Mouse (Mus musculus) layer of hippocampus, postnatal 25 days (tissue): ENCODE results near the gene Pde4b. TPM values are rescaled to one million over a fixed set of nuclear protein-coding genes. Genes with fewer than 3 reads are reported as not detected.
A peak's percentile ranks its signal among the peaks of the same experiment; 100 is the strongest.

ENCODE experiments used
- DNase-seq, 2 experiments: peaks; one replicate each; pipeline ENCODE4 v3.0.0; 2022; ENCODE audit warnings: mixed read lengths in 2 of 2, low spot score in 1 of 2; ENCODE audit errors: extremely low spot score in 1 of 2
- total RNA-seq, 2 experiments: library from RNA; stranded (reverse); gene quantifications; 2 replicates each; pipeline ENCODE4 v1.2.3; 2021

Gene Pde4b
- total RNA-seq, 2 experiments from 2014 or later, result 65.7 TPM

DNA sequence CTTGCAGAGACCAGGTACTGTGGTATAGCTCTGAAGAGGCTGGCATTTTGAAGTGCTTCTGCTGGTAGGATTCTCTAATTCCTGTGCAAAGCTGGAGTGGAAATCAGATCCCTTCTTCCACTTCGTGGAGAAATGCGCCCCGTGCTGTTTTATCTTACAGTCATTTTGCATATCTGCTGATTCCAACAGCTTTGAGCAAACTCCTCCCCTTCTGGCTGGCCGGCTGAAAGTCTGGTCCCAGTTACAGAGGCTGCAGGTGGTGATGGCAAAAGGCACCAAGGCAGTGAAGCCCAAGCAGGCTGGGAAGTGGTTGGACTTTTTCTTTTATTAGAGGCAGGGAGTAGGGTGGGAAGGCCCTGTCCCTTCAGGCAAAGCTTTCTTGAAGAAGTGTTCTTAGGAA is 481.2 kb downstream of the Pde4b start:
- no peak for DNase-seq

DNA sequence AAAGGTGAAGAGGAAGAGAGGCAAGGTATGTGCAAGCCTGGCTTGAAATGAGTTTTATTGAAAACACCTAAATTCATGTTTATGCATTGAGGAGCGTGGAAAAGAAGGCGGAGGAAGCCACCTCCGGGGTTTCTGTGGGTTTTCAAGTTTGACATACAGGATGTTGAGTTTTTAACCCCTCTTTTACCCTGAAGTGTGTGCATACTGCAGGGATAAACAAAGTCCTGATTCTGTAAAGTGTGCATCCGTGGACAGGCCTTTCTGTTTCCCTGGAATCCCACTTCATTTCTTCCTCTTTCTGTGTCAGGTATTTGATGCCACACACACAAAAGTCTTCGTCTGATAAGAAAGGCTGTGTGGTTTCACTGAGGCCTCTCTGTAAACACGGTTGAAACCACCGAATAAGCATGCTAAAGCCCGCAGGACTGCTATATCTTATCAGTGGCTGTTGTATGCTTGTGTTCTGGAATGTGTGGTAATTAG is 481.8 kb downstream of the Pde4b start:
- DNase-seq, result no peak

DNA sequence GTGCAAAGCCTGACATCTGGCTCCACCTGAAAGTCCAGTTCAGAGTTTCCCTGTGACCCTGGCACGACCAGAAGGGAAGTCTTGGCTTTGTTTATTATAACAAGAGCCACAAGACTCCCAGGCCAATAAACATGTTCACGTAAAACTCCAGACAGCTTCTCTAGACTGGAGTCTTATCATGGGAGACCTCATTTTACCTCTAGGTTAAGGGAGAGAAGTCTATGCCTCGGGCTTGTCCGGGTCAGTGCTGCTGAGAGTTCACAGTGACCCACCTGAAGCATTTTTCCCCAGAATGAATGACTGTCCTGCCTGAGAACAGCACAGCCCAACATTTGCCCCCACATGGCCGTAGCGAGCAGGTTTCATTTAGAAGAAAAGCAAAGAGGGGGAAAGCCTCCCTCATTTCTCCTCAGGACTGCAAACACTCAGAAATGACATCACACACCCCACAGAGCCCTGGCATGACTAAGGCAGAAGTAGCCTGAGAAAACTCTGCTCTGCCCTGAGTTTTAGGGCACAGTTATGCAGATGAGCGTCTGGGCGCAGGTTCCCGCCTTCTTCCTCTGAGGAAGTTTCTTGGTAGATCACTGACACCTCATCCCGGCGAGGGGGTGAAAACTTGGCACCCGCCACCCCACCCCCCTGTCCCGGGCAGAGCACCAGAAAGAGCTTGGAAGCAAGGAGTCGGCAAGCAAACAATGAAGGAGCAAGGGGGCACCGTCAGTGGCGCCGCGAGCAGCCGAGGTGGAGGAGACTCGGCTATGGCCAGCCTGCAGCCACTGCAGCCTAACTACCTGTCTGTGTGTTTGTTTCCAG is 482.8 kb downstream of the Pde4b start:
- no peak for DNase-seq

DNA sequence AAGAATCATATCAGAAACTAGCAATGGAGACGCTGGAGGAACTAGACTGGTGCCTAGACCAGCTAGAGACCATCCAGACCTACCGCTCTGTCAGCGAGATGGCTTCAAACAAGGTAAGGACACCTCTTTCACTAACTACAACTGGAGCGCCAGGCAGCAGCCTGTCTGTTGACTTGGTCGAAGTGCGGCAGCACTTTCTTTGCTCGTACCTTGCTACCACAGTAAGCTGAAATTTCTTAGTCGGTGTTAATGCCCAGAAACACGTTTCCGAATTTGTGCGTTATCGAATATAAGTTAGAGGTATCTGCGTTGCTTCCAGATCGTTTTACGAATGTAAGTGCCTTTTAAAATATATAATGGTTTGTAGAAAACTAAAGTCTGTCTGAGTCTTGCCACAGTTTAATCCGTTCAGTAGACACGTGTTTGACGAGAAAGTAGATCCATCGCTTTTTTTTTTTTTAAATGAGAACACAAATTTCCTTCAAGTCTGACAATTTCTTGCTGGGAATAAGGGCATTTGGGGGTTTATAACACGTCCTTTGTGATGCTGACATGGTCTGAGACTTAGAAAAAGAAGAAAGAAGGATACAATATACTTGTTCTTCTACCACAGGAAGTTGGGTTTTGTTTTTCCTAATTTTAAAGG is 483.5 kb downstream of the Pde4b start:
- no peak for DNase-seq

DNA sequence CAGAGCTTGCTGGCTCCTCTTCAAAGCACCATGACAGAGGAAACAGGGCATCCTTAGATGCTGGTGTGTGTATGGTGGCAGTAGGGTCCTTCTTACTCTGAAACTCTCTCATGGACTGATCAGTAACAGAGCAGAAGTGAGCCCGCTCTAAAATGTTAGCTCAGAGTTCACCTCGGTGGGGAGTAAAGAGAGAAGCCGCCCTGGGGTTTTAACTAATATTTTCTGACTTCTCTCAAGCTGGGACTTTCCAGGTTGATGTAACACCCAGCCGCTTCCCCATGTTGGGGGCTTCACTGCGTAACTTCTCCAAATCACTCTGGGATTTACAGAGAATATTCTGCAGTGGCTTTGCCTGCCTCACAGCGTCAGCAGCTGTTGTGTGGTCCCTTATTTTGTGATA is 484.7 kb downstream of the Pde4b start:
- no peak for DNase-seq

DNA sequence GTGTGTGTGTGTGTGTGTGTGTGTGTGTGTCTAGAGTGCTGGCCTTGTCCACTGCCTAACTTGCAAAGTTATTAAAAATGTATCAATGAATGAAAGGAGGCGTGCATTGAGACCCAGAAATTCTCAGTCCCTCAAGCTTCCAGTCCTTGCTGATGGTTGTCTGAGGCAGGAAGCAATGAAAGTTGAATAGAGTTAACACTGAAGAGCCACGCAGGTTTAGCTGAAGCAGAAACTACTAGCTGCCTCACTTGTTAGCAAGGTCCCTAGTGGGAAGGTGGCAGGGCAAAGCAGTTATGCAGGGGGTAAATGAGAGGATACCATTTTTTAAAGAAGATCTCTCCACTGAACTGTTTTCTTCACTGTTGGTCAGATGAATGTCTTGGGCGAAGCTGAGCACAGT is 485.2 kb downstream of the Pde4b start:
- DNase-seq, result no peak

DNA sequence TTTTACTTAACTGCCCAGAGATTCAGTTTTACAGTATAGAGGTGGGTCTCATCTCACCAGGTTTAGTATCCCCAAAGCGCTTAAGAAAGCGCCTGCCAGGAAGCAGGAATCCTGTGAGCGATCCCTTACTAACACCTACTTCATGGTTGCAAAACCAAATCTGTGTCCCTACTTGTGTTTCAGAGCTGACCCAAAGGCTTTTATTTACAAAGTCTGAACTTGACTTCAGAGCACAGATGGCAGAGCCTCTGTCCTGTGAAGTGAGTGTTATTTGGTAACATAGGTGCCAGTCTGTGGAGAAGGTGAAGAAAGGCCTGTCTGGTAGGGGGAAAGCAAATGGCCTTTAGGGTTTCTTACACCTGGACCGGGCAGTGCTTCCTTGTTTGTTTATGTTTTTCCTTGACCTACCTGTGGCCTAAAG is 486.0 kb downstream of the Pde4b start:
- DNase-seq, result no peak

DNA sequence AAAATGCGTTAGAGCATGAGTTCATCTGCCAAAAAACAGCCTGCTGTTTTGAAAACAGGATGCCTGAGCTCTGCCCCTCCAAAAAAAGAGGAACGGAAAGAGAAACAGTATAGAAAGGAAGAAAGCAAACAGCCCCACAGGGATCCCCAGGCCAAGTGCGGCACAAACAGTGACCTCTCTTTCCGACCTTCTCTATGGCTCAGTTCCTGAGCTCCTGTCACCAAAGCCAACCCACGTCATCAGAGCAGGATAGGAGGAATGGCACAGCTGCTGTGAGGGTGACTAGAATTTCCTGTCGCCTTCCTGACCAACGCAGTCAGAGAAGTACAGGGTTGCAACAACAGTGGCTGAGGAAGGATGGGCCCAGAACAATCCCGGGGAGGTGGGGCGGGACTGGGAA is 486.9 kb downstream of the Pde4b start:
- no peak for DNase-seq

DNA sequence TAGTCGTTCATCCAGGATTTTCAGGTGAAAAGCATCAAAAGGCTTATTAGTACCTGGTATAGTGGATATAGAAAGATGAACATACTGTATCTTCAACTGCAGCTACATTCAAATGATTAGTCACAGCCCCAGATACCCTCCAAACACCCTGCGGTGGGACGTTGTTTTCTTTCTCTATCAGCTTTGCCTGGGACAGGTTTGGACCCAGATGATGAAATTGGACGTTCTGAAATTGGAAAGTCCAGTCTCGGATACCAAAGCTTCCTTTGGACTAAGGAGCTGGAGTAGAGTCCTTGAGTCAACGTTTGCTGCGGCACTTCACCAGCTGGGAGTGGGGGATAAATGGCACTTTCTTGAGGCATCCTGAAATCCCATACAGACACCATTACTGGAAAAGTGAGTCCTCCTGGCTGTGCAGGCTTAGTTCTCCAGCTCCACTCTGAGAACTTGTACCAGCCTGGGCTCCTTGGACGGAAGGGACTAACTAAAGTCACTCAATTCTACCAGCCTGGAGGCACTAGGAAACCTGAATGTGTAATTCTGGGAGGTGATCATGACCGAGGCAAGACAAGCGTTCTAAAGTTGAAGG is 487.4 kb downstream of the Pde4b start:
- DNase-seq, result no peak

DNA sequence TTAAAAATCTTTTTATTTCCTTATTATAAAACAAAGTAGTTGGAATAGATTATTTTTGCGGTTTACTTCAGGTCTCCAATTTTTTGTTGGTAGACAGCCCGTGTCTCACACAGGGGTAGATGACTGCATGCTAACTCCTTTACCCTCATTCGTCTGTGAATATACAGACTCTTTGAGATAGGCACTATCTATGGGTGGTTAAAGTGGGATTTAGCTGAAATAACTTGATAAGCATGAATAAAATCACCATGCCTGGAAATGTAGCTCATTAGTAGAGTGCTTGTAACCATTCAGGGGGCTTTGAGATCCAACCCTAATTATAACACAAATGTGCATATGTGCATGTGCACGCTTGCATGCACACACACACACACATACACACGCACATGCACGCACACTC is 488.8 kb downstream of the Pde4b start:
- no peak for DNase-seq

DNA sequence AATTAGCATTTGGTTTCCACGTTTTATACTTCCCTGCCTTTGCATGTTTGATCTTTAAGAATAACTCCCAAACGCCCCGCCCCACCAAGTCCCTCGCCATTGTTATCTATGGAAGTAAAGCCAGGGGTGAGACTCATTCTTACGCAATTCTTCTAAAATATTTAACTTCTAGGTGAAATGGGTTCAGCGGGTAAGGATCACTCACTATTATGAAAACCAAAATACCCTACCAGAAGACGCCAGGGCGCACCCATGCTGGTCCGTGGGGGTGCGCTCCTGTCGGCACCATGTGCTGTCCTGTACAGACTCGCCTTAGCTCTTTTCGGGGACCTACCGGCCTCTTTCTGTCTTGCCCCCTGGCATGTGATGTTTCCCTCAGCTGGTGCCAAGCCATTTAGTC is 490.3 kb downstream of the Pde4b start:
- no peak for DNase-seq

DNA sequence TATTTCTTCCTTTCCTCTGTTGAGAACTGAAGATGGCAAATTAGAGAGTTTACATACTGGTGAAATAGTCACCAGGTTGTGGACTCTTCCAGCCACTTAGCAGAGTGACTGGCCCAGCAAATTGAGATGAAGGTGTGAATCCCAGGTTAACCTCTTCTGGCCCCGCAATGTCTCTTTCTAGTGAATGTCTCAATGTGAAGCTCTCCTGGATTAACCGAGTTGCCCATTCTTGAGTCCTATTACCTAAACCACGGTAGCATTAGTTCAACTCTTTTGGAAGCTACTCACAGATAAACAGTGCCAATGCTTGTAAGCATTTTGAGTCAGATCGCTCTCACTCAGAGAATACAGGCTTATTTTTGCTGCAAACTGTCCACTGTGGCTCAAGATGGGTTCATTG is 491.7 kb downstream of the Pde4b start:
- DNase-seq, result no peak

DNA sequence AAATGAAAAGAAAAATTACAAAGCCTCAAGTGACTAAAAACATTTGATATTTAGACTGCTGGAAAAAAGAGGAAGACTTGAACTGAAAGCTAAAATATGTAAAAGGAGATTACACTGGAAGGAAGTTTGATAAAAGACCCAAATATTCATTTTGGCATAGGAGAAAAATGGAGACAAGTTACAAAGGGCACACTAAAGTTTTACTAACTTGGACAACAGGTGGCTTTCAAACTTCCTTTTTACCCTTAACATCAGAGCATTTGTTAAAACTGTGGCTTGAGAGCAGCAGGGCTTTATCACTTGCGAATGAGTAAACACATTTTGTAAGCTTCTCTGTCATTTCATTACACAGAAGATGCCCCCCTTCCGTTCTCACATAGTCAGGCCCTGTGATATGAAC is 492.4 kb downstream of the Pde4b start:
- DNase-seq, result no peak

DNA sequence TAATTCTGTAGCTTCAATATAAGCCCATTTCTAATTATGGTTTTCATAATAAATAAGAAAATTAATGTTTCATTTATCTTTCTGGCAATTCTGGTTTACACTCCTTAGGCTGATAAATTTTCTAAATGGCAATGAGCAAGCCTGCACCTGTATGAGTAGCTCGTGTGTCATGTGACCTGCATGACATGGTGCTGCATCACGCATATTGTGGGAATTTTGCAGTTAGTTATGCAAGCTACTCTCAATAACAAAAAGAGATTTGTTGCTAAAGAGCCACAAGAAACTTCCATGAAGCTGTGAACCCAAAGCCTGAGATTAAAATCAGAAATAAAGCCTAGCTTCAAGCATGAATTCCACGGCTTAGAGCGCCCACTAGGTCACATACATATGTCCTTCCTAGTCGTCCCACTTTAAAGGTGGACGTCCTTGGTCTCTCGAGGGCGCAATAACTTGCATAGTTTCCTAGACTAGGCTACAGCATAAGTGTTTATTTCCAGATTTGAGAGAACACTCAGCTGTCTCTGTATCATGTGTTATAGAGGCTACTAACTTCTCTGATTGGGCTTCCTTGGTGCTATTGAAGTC is 494.9 kb downstream of the Pde4b start:
- DNase-seq, result no peak

DNA sequence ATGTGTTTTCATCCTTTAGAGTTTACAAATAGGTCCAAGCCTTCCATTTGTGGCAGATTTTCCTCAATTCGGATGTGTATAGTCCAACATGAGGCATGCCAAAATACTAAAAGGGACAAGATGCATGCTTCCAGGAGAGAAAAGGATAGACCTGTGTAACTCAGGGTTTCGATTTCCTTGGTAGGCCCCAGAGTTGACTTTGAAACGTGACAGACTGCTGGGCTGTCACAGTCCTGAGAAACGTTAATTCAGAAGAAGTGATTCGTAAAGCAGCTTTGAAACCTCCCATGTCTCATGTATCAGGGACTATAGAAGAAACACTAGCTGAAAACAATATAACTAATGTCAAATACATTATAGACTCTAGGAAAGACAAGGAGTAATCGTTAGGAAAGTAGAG is 495.6 kb downstream of the Pde4b start:
- DNase-seq, result no peak

DNA sequence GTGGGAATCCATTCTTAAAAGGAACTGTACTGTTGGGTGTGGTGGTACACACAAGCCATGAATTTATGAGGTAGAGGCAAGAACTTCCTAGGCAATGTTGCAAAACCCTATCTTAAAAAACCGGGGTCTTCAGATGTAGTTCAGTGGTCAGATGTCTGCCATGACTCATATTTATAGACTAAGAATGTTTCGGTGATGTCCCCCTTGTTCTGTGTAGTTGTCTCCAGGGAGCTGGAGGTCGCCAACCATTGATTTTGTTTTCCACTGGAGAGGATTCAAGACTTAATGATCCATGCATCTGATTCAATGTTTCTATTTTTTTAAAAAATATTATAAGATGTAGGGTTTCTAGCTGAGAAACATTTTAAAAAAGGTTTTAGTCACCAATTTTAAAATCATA is 496.1 kb downstream of the Pde4b start:
- no peak for DNase-seq

DNA sequence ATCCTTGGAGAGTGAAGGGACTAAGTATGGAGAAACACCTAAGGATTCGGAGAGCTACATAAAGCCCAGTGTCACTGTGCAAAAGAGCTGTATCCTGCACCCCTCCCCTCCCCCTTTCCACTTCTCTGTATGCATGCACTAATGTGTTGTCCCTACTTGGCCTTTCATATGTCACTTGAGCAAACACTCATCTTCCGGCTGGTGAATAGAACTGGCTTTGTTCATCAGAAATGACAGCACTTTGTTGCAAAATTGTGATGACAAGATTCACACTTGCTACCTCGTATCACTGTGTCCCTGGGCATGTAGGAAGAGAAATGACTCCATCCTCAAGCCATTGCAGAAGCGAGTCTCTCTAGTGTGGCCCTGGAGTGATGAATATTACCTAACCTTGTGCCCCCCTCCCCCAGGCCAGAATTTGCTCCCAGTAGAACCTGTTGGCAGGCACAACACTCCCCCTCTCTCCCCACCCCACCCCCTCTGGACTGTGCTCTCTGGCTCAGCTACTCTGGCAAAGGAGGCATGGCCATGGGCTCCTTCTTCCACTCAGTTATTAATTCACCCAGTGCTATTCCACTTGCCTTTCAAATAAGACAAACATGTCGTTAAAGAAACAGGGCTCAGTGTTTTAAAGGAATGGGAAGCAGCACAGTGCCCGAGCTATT is 497.4 kb downstream of the Pde4b start:
- DNase-seq, result no peak

DNA sequence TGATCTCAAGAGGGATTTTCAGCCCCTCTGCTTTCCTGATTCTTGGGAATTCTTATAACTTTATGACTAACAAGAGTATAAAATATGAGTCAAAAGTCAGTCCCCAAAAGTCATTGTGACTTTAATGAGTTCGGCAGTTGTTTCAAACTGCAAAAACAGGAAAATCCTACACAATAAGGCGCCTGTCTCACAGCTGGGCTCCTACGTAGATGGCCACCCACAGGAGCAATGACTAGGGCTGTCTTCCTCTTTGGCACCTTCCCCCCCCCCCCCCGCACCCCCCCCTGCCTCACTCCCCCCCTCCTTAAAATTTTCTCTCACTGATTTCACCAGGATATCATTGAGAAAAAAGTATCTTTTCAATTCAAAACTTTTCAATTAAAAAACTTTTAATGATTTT is 498.2 kb downstream of the Pde4b start:
- no peak for DNase-seq

DNA sequence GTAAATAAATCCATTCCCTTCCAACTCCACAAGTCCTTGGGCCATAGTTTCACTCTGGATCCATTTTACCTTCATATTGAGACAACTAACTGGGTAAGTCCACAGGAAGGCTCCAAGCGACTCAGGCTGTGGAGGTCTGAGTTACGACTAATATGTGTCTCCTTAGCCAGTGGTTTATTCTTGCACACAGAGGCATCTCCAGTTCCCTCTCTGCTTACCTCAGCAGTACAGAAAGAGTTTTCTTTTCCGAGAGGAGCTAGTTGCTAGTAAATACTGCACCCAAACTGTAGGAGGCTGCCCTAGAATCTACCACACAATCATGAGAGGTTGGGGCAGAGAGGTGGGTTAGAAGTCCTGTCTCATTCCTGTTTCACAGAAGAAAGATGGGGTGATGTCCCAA is 499.4 kb downstream of the Pde4b start:
- DNase-seq, result no peak

DNA sequence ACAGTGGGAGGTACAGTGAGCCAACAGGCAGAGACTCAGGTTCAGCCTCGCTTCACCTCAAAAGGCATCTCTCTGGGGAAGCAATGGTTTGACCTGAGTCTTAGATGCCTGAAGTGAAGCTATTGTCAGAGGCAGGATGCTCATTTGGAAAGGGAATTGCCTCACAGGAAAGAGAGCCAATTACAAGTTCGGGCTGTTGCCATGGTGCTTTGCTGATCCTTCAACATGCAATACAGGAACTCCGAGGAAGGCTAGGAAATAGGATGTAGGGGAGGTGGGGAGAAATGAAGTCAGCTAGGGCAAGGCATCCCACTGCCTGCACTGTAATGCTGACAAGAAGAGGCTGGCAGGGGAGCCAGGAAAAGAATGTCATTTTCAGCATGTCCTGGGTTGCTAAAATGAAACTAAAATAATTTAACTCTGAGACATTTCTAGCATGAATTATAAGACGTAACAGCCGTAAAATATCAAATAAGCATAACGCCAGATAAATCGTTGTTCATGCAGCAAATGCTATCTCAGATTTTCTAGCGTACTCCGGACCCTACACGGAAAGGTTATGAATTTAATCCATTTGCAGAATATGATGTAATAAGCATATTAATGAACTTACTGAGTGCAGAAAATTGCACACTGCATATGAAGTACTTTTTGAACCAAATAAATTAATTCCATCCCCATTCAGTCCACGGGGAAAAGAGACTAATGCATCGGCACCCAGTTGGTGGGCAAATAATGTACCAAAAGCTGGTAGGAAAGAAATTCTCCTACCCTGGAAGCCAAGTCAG is 501.5 kb downstream of the Pde4b start:
- peak in 1 of 2 experiments; percentile 42 for DNase-seq
